In genomic region chr11:57899335-57899734, GRCm38 (mm10) we compare ENCODE assay signal across 15 mouse cellular contexts.
"Had no signal": no experiment of that assay in that cellular context is flagged by ENCODE, and none has a peak within 500 bp of the region (broad histone marks: within the 10 kb centered on the region; RNA-seq: fewer than 3 reads in every experiment).

No protein-coding gene starts in this region.

- H3K27ac ChIP-seq: kidney, postnatal 0 days; layer of hippocampus, adult 2 months; limb, embryonic 12.5 days; liver, embryonic 13.5 days; midbrain, embryonic 10.5 days had no signal

- DNase-seq: kidney, adult 18-20 months; kidney, postnatal 4 days; liver; liver, embryonic 13.5 days; liver, postnatal 0 days; midbrain, embryonic 14.5 days; retina, postnatal 1 day; right cerebral cortex, postnatal 4 days; spleen, adult 18-20 months; thymus, postnatal 36 days had no signal

- H3K36me3 ChIP-seq: limb, embryonic 12.5 days; liver, embryonic 13.5 days; midbrain, embryonic 10.5 days had no signal

- H3K4me1 ChIP-seq: liver, embryonic 13.5 days; midbrain, embryonic 10.5 days had no signal

- H3K4me3 ChIP-seq: layer of hippocampus, adult 2 months; limb, embryonic 12.5 days; liver, embryonic 13.5 days; midbrain, embryonic 10.5 days; myocyte had no signal

- H3K9ac ChIP-seq: limb, embryonic 12.5 days; liver, embryonic 13.5 days; liver, postnatal 0 days had no signal

- H3K9me3 ChIP-seq: limb, embryonic 12.5 days; liver, embryonic 13.5 days; midbrain, embryonic 10.5 days had no signal

- H3K4me2 ChIP-seq: limb, embryonic 12.5 days; liver, embryonic 13.5 days had no signal

- ATAC-seq: liver, postnatal 0 days had no signal
